Mouse (Mus musculus): Measurements from ENCODE around the gene Il1rl2.

GRCm38 (mm10) chr1:40321824-40322223 is 2.6 kb upstream of the Il1rl2 start:
- no peak for TF ChIP-seq POLR2A (IDR thresholded peaks at IDR 0.05; ENCODE audit: low read depth, low read length)
- TF ChIP-seq CTCF (IDR thresholded peaks at IDR 0.05; ENCODE audit: extremely low read depth, insufficient read length, insufficient replicate concordance, low read depth, low read length): no peak

All from small intestine, adult 2 months (tissue).